Mouse (Mus musculus) liver, adult 2 months (tissue): ENCODE results near the gene A030005K14Rik.

ENCODE experiments used
- CTCF ChIP-seq: fragments of 200-500 bp; IDR thresholded peaks from 2 replicates; pipeline ENCODE4 v1.5.1; 2011; ENCODE audit warnings: low read depth, low read length, control low read depth
- POLR2A ChIP-seq: fragments of 200-500 bp; IDR thresholded peaks from 2 replicates; pipeline ENCODE4 v1.6.1; 2011; ENCODE audit warnings: low read length, control low read depth; ENCODE audit not compliant: insufficient read depth; ENCODE audit errors: extremely low read depth

- TF ChIP-seq CTCF (no peak), POLR2A (no peak)
Measured at GRCm38 (mm10) chr1:83039080-83039479, 20.1 kb downstream of the A030005K14Rik start.
